Mouse (Mus musculus): ENCODE measurements around the gene C1ql2.

C1ql2 gene

GRCm38 (mm10) chr1:120340419-120341171 lies at the start of gene C1ql2:
Gene C1ql2, plus strand, starts transcription at chr1:120340582.
- peak; percentile 53 for DNase-seq (ENCODE audit: low spot score)

DNA sequence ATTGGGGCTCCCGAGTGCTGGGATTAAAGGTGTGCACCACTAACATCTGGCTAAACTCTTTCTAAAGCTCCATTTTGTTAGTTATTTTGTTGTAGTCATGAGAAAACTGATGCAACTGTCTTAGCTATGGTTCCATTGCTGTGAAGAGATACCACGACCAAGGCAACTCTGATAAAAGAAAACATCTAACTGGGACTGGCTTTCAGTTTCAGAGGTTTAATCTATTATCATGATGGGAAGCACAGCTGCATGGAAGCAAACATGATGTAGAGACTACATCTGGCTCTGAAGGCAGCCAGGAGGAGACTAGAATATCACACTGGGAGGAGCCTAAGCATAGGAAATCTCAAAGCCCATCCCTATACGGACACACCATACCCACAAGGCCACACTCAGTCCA lies 48.7 kb upstream of the C1ql2 start:
- DNase-seq (ENCODE audit: low spot score), result no peak

DNA sequence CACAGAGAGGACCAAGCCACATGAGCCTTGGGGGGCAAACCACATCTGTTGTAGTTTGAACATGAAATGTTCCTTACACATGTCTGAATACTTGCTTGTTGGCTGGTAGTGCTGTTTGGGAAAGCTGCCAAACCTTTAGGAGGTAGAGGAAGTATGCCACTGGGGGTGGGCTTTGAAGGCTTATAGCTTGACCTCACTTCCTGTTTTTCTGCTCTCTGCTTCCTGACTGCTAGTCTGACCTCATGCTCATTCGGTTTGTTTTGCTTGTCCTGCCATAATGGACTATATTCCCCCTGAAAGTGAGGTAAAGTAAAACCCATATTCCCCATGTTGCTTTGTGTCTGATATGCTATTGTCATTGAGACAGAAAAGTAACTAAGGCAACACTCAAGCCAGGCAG lies 46.6 kb upstream of the C1ql2 start:
- DNase-seq (ENCODE audit: low spot score), result no peak

- DNase-seq (ENCODE audit: low spot score), result no peak
These were observed 43.4 kb upstream of the C1ql2 start for GRCm38 (mm10) chr1:120296936-120297335.

DNA sequence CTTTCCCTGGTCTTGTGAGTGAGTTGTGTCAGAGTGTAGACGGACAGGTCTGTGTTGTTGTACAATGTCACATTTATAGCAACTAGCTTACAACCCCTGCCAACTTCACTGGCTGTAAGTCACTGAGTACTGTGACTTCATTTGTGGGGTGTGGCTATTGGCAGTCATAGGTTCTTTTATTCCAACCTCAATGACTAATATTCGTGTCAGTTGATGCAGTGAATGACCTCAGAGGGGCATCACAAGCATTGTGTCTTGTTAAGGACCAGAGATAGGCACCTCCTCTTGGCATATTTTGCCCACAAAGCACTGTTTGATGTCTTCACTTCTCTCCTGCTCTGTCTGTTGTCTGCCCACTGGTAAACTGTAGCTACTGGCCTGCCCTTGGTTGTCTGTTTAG lies 34.6 kb upstream of the C1ql2 start:
- no peak for DNase-seq (ENCODE audit: low spot score)

DNA sequence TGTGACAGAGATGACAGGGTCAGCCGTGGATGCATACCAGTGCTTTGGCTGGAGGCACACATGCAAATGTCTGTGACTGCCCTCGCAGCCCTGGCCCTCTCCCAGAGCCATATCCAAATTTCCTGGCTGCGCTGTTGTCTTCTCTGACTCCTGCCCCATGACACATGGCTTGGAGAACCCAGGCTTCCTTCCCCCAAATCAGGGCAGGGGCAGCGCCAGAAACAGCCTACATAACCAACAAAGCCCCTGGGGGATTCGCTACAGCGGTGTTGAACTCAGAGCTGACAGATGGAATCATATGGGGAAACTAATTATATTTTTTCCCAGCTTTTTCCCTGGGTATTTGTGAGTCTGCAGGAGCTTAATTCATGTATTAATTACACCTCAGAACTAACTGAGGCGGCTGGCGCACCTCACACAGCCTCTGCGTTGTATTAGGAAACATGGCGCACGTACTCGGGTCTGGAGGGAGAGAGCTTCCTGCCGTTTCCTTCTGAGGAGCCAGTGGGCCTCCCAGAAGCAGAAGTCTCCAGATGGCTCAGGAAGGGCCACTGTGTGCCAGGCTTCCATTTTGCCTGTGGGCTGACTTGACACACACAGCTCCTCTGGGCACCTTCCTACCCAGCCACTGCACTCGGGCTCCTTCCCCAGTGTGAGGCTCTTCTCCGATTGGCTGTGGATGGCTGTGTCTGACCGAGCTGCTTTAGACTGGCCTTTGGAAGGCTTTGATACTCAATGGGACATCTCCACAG lies 18.9 kb upstream of the C1ql2 start:
- DNase-seq (ENCODE audit: low spot score), result no peak

DNA sequence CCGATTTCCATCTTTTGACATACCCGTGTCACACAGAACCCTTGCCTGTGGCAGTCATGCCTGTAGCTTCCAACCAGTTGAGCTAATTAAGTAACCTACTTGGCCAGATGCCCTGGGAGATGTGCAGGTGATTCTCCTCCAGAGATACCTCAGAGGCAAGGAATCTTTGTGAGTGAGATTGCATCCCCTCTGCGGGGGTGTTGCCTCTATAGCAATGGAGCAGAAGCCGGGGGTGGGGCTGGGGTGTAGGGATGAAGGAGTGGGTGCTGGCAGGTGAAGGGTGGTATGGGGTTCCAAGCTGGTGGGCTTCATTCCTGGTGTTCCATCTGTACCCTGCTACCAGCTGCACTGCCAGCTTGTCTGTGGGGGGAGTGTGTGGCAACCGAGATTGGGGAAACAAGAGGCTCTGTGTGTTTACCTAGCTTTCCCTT lies 17.2 kb upstream of the C1ql2 start:
- no peak for DNase-seq (ENCODE audit: low spot score)

DNA sequence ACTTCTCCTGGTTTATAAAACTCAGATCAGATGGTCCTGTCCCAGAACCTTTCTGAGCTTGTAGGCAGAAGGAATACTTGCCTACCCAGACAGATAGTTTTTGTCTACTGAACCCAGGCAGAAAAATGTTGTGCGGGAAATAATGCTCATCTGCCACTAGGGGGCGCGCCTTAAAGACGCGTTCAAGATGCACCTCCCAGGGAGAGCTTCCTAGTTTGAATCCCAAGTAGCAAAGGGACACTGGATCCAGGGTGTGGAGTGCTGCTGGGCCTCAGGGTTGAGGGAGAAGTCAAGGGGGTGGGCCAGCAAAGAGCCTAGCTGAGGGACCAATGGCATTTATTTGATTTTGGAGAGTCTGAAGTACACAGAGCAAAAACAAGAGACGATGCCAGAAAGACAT lies 12.7 kb upstream of the C1ql2 start:
- DNase-seq (ENCODE audit: low spot score), result peak; percentile 79

GRCm38 (mm10) chr1:120328212-120328611 lies 12.2 kb upstream of the C1ql2 start:
- DNase-seq (ENCODE audit: low spot score), result no peak

DNA sequence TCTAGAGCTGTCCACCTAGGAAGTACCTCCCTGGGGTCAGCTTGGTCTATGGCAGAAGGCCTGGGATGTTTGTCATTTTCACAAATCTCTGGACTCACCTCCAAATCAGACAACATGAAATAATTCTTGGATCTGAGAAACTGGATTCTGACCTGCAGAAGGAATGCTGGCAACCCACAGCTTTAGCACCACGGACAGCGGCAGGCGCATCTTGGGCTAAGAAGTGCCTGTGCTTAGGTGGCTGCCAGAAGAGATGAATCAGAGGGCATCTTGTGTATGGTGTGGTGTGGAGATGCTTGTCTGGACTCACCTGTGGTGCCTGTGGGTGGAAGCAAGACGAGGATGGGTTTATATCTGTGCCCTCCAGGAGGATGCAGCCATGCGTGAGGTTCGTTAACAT lies 8.5 kb upstream of the C1ql2 start:
- DNase-seq (ENCODE audit: low spot score), result peak; percentile 70

DNA sequence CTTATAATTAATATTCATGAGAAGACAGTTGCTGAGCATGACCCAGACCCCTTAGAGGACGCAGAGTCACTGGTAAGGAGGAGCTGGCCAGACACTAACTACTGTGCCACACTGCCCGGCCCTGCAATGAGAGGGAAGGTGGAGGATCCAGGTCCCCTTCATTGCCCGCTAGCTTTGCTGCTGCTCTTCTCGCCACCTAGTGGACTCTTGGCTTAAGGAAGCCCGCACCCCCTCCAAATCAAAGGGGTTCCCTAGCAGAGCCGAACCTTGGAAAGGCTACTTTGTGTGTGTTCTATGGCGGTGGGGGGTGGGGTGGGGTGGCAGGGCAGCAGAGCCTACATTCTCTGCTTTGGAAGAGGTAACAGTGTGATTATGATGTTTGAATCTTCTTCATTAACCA lies 2.4 kb upstream of the C1ql2 start:
- peak; percentile 43 for DNase-seq (ENCODE audit: low spot score)

DNA sequence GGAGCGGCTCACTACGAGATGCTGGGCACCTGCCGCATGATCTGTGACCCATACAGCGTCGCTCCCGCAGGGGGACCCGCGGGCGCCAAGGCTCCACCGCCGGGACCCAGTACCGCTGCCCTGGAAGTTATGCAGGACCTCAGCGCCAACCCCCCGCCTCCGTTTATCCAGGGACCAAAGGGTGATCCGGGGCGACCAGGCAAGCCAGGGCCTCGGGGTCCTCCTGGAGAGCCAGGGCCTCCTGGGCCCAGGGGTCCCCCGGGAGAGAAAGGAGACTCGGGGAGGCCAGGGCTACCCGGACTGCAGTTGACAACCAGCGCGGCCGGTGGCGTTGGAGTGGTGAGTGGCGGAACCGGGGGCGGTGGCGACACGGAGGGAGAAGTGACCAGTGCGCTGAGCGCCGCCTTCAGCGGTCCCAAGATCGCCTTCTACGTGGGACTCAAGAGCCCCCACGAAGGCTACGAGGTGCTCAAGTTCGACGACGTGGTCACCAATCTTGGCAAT lies 842 bp downstream of the C1ql2 start:
- DNase-seq (ENCODE audit: low spot score), result no peak

- peak; percentile 15 for DNase-seq (ENCODE audit: low spot score)
These were observed 1.5 kb downstream of the C1ql2 start for GRCm38 (mm10) chr1:120341811-120342370.

DNA sequence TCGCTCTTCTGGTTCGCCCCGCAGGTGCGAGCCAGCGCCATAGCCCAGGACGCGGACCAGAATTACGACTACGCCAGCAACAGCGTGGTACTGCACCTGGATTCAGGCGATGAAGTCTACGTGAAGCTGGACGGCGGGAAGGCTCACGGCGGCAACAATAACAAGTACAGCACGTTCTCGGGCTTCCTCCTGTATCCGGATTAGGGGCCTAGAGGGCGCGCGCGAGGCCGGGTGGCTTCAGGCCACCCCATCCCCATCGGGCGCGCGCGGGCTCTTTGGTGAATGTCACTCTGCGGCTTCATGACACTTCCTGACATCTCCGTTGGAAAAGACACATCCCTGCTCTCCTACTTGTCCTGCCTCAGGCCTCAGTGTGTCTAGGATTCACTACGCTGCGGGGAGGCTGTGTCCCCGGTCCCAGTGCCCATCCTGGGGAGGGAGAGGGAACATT lies 2.0 kb downstream of the C1ql2 start:
- peak; percentile 69 for DNase-seq (ENCODE audit: low spot score)

DNA sequence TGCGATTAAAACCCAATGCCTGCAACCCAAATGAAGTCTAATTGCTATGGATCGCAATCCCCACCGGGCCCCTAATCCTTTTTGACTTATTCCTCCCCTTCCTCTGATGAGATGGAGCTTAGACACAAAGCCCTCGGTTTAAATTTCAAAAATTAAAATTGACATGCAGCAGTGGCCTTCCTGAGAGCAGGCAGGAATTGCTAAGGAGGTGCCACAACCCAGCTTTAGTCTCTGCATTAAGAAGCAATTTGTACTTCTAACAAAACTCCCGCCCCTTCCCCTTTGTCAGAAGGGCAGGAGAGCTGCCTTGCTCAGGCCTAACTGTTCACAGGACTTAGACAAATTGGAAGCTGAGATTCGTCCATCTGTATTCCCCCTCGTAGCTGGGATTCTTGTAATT lies 4.6 kb downstream of the C1ql2 start:
- DNase-seq (ENCODE audit: low spot score), result peak; percentile 33

GRCm38 (mm10) chr1:120354387-120354786 lies 14.0 kb downstream of the C1ql2 start:
- no peak for DNase-seq (ENCODE audit: low spot score)

DNA sequence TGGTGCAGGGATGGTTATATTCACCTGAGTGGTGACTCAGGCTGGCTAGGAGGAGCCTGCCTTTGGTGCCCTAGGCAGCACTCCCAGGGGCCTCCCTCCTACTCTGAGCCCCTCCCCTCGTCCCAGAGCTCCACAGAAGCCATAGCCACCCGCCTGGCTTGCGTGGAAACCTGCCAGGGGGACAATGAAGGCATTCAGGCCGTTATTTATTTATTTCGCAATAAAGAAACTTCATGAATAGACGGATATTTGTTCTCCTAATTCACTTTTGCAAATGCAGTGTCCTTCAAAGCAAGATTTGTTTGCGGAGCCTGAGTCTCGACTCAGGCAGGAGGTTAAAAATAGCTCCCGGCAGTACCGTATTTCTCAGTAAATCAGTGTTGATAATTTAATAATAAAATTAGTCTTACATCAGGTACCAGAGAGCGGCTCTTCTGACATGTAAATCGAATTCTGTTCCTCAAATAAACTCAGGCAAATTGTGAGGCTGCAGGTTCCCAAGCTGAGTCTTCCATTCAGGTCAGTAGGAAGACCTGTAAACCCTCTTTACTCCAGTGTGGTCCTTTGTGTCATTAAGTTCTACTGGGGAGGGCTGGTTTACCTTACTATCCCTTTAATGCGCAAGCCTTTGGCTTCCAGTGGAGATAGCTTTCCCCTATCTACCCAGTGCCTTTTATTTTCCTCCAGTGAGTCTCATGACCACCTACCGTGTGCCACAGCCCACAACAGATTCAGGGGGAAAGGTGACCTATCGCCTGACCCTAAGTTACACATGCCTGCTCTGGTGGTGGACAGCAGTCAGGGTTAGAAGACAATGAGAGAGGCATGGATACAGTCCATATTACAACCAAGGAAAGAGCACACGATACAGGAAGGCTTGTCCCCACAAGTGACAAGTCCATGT lies 17.2 kb downstream of the C1ql2 start:
- peak; percentile 26 for DNase-seq (ENCODE audit: low spot score)

- no peak for DNase-seq (ENCODE audit: low spot score)
These were observed 23.3 kb downstream of the C1ql2 start for GRCm38 (mm10) chr1:120363638-120364037.

GRCm38 (mm10) chr1:120368138-120368537 lies 27.8 kb downstream of the C1ql2 start:
- no peak for DNase-seq (ENCODE audit: low spot score)

DNA sequence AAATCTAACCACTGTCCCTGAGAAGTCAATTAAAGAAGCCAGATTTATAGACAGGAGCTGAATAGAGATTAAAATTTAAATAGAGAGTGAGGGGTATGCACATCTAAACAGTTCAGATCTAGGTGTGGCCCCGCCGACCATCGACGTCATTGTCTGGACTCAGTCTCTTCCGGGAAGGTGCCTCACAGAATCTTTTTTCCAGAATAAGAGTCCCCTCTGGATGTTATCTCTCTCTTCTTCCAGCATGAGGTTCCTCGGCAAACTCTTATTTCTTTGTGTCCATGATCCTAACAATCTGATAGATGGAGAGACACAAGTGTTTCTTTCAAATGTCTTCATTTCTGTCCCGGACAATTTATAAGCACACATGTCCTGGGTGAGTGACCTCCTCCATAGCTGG lies 33.7 kb downstream of the C1ql2 start:
- no peak for DNase-seq (ENCODE audit: low spot score)

- no peak for DNase-seq (ENCODE audit: low spot score)
These were observed 34.5 kb downstream of the C1ql2 start for GRCm38 (mm10) chr1:120374832-120375231.

DNA sequence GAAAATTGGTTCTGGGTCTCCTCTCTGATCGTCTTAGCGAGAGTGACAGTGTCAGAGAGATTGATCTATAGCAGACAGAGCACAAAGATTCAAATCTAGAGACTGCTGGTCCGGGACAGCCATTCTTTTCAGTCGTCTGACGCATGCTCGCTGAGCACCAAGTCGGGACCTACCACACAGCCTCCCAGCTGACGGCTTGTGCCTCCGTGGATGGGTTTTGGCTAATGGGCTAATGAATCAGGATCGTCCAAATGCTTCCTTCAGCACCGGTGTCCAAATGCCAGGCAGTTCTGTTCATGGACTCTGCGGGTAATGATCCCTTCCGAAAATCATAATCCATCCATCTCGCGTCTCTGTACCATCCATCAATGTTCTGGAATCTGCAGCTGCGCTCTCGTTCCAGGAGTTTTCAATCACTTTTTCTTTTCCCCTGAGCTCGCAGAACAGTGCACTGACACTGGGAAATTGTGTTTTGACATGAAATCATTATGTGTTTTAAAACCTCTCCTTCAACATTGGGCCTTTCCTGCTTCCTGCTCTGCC lies 44.7 kb downstream of the C1ql2 start:
- DNase-seq (ENCODE audit: low spot score), result no peak

Measured in retina, embryonic 14.5 days (tissue).